Mouse (Mus musculus) stomach, embryonic 14.5 days (tissue): ENCODE results near the gene Ifrd2. TPM values are rescaled to one million over a fixed set of nuclear protein-coding genes. Genes with fewer than 3 reads are reported as not detected.
A peak's percentile ranks its signal among the peaks of the same experiment; 100 is the strongest.

ENCODE experiments used
- ATAC-seq: fragments of 200-750 bp; cut with Nextera tagmentation; 2 replicates; pipeline ENCODE4 v1.8.0; 2017; ENCODE audit warnings: low read depth, moderate TSS enrichment; ENCODE audit not compliant: insufficient number of reproducible peaks, insufficient read depth, low FRiP score
- H3K27ac ChIP-seq: fragments of 300-500 bp; sonication (generic); 2 replicates; pipeline ENCODE4 v1.5.1; 2014; ENCODE audit warnings: mild to moderate bottlenecking, low read length, moderate library complexity, mixed read lengths
- H3K27me3 ChIP-seq: fragments of 300-500 bp; sonication (generic); 2 replicates; pipeline ENCODE4 v1.6.1; 2014; ENCODE audit warnings: low read length, control low read depth, mixed read lengths; ENCODE audit not compliant: control insufficient read depth, insufficient read depth
- H3K36me3 ChIP-seq: fragments of 300-500 bp; sonication (generic); 2 replicates; pipeline ENCODE4 v1.6.1; 2014; ENCODE audit warnings: mild to moderate bottlenecking, control low read depth, low read length, moderate library complexity, mixed read lengths; ENCODE audit not compliant: control insufficient read depth, insufficient read depth
- H3K4me1 ChIP-seq: fragments of 300-500 bp; sonication (generic); 2 replicates; pipeline ENCODE4 v1.6.1; 2014; ENCODE audit warnings: low read length, control low read depth, mixed read lengths; ENCODE audit not compliant: control insufficient read depth, insufficient read depth
- H3K4me2 ChIP-seq: fragments of 300-500 bp; sonication (generic); replicated peaks from 2 replicates; pipeline ENCODE4 v1.6.1; 2014; ENCODE audit warnings: low read depth, low read length, control low read depth
- H3K4me3 ChIP-seq: fragments of 300-500 bp; sonication (generic); 2 replicates; pipeline ENCODE4 v1.5.1; 2014; ENCODE audit warnings: low read depth, low read length, control low read depth
- H3K9ac ChIP-seq: fragments of 300-500 bp; sonication (generic); replicated peaks from 2 replicates; pipeline ENCODE4 v1.6.1; 2014; ENCODE audit warnings: low read depth, mild to moderate bottlenecking, control low read depth, low read length, moderate library complexity, mixed read lengths
- H3K9me3 ChIP-seq: fragments of 300-500 bp; sonication (generic); 2 replicates; pipeline ENCODE4 v1.6.1; 2016; ENCODE audit warnings: low read depth, low read length, control low read depth; ENCODE audit not compliant: control insufficient read depth
- WGBS: fragments of 180-500 bp; shearing (Covaris S2); extraction: QIAGEN DNeasy Blood & Tissue Kit; methylation state at CpG from one replicate; pipeline ENCODE4 v1.1.7; 2014; 5-methylcytosine and 5-hydroxymethylcytosine counted together
- polyA plus RNA-seq: library from polyadenylated mRNA; unstranded; fragments of >200 nt; fragmentation: Nextera tagmentation; extraction: Ambion mirVana; gene quantifications from 2 replicates; pipeline ENCODE4 v1.2.1, GENCODE M21; 2014

The Ifrd2 gene
- polyA plus RNA-seq, 1 experiment from 2014 or later: 61.1 TPM

DNA sequence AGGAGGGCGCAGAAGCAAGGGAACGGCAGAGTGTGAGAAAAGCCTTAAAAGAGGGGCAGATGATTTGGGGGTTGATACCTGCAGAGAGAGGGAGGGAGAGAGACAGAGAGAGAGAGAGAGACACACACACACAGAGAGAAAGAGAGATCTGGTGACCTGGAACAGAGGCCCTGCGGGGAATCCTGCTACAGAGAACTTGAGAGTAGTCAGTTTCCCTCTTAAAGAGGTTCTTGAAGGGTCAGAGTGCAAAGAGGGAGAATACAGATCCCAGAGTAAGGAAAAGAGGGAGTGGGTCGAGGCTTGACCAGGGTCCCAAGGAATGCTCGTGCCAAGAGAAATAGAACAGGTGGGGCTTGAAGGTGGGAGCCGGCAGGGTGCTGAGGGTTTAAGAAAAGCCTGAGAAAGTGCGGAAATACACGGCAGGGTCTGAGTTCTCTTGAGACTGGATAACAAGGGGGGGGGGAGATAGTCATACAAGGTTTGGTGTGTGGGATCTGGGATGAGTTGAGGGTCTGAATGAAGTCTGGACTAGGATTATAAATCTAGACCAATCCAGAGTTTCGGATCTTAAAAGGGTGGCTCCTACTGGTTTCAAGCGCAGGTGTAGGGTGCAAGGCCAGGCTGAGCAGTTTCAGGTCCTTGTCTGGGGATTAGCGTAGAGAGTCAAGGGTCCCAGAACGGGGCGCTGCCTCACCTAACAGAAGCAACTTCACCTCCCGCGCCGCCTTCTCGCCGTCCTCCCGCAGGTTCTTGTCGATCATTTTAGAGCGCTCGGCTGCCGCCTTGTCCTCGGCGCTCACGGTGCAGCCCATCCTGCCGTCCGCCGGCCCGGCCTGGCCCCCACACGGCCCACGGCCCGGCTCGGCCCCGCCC lies 47.2 kb downstream of the Ifrd2 start:
- Histone ChIP-seq H3K36me3 (no peaks in the 10 kb centered on the region), H3K9me3 (no peaks in the 10 kb centered on the region), H3K9ac (peak overlapping the region; percentile 89), H3K4me2 (peak overlapping the region; percentile 95), H3K4me1 (peaks cover 38% of the 10 kb centered on the region), H3K27ac (peak overlapping the region; percentile 95), H3K27me3 (no peaks in the 10 kb centered on the region), H3K4me3 (peak overlapping the region; percentile 85)
- under 1% methylated on average over 35 of the region's 35 CpGs for WGBS
- ATAC-seq: 0 out of 2 replicates have a peak, but pooled peaks have one; percentile 0

DNA sequence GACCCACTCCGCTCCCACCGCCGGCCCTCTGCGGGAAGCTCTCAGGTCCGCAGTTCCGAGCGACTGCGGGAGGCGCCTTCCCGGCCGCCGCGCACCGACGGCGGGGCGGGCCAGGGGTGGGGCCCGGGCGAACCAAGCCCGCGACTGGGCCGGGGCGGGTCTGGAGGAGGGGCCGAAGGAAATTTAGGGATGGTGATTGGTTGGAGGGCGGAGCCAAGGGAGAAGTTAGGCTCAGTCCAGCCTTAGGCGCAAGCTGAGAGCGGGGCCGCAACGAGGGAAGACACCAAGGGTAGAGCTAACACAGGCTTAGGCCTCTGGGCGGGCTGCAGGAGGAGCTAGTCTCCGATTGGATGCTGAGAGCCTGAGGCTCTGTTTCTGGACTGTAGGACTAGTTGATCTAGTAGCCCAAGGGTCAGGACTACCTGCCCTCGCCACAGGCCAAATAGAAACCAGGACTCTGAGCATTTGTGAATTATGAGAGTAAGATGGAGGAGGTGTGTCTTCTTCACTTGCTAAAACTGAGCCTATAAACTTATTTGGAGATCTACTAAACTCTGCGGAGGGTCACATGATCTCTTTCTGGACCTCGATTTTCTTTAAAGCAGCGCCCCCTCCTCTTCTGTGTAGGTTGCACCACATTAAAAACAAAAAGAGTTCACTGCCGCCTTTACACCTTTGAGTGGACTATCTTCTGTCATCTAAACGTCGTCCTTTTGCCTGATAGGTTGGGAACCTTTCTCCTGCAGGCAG lies 48.0 kb downstream of the Ifrd2 start, which contains the start of gene Gnai2:
Gene Gnai2 (minus strand): TSS at position 89 of the 750 bp plus-strand sequence.
- Histone ChIP-seq H3K27me3 (no peaks in the 10 kb centered on the region), H3K36me3 (no peaks in the 10 kb centered on the region), H3K4me3 (peak within 1 kb of the TSS; percentile 85), H3K9ac (peak within 1 kb of the TSS; percentile 89), H3K4me1 (peaks cover 29% of the 10 kb centered on the region), H3K27ac (peak within 1 kb of the TSS; percentile 95), H3K4me2 (peak within 1 kb of the TSS; percentile 95), H3K9me3 (no peaks in the 10 kb centered on the region)
- WGBS: 2% methylated on average over 38 of the region's 38 CpGs
- peak; percentile 97 for ATAC-seq

DNA sequence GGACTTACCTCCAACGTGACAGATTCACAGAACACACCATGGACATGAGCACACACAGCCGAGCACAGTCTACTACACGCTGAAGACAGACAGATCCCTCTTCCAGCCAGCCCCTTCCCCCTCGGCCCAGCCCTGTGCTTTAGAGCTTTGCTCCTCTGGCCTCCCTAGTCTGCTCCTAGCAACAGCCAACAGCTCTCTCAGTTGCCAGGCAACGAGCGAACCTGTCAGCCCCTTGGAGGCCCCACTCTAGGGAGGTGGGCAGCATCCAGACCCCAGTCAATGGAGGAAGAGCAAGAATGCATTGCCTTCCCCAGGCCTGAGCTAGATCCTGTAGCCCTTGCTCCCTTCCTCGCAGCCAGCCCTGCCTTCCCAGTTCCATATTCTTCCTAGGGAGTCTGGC lies 49.6 kb downstream of the Ifrd2 start:
- Histone ChIP-seq H3K4me2 (0 out of 2 replicates have a peak overlapping the region, but pooled peaks have one; percentile 12), H3K27me3 (no peaks in the 10 kb centered on the region)

DNA sequence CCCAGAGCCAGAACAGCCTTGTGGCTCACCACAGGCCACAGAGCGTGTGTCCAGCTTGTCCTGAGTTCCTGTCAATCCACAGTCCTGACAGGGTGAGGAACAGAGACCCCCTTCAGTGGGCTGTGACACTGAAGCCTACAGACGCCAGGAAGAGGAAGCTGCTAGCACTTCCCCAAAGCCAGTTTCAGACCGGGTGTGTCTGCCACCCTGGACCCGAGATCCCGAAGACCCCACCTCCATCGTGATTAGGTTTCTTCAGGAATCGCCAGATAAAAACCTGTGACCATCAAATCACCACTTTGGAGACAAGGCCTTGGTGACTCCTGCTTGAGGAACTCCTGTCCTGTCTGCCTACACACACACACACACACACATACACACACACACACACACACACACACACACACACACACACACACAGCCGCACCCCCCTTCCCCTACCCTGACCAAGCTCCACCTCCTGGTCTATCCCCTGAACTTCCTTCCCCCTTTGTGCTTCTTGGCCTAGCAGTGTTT lies 52.9 kb downstream of the Ifrd2 start:
- 45% methylated on average over 8 of the region's 8 CpGs for WGBS
- H3K4me1 ChIP-seq: 0 out of 2 replicates have a peak, but pooled peaks cover 9% of the 10 kb centered on the region
- H3K27me3 ChIP-seq: no peaks in the 10 kb centered on the region
- H3K27ac ChIP-seq: no peak overlapping the region
- no peaks in the 10 kb centered on the region for H3K36me3 ChIP-seq
- no peak overlapping the region for H3K4me2 ChIP-seq
- ATAC-seq: no peak
- H3K4me3 ChIP-seq: no peak overlapping the region
- no peak overlapping the region for H3K9ac ChIP-seq
- no peaks in the 10 kb centered on the region for H3K9me3 ChIP-seq

More for the DNA sequence above, 49.6 kb downstream of the Ifrd2 start:
- peak overlapping the region; percentile 44; the same call in 1 of the 2 replicates for H3K27ac ChIP-seq
- no peaks in the 10 kb centered on the region for H3K9me3 ChIP-seq
- no peak overlapping the region for H3K9ac ChIP-seq
- H3K4me3 ChIP-seq: no peak overlapping the region
- H3K36me3 ChIP-seq: no peaks in the 10 kb centered on the region
- peaks cover 14% of the 10 kb centered on the region for H3K4me1 ChIP-seq
- ATAC-seq: no peak
- WGBS: 18% methylated on average over 7 of the region's 7 CpGs

DNA sequence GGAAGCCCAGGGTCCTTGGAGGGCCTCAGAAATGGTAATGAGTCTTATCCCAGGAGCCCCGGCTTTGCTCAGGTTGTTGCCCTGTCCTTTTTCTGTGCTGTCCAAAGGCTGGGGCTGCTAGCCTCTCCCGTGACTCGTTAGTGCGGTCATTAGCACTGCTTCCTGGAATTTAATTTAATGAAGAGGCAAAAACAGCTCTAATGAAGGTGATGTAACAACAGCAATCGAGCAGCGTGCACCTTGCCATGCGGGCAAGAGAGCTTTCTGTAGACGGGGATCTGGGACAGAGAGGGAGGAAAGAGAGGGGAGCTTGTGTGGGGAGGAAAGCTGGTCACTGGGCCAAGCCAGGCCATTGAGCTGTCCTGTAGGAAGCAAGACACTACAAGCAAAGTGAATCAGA lies 54.2 kb downstream of the Ifrd2 start:
- Histone ChIP-seq H3K27me3 (no peaks in the 10 kb centered on the region), H3K9me3 (no peaks in the 10 kb centered on the region), H3K9ac (no peak overlapping the region), H3K27ac (no peak overlapping the region), H3K4me3 (no peak overlapping the region), H3K4me2 (no peak overlapping the region), H3K4me1 (0 out of 2 replicates have a peak, but pooled peaks cover 8% of the 10 kb centered on the region), H3K36me3 (no peaks in the 10 kb centered on the region)
- ATAC-seq: no peak
- 70% methylated on average over 8 of the region's 8 CpGs for WGBS

Other genes starting within 250 kb of the Ifrd2 start
- 12.4 and 12.9 TPM in 2 replicates for gene Hemk1, start 249.3 kb upstream of the Ifrd2 start, polyA plus RNA-seq
- gene 6430571L13Rik, start 247.0 kb upstream of the Ifrd2 start, polyA plus RNA-seq: 0.13 and 0.19 TPM in 2 replicates
- gene Cacna2d2, start 188.0 kb upstream of the Ifrd2 start, polyA plus RNA-seq: 0.43 and 0.70 TPM in 2 replicates
- 45.9 and 46.6 TPM in 2 replicates for gene Tmem115, start 53.7 kb upstream of the Ifrd2 start, polyA plus RNA-seq
- gene Cyb561d2, start 45.4 kb upstream of the Ifrd2 start, polyA plus RNA-seq: 23.8 and 29.2 TPM in 2 replicates
- 44.7 and 46.0 TPM in 2 replicates for gene Nprl2, start 45.4 kb upstream of the Ifrd2 start, polyA plus RNA-seq
- gene Zmynd10, start 40.3 kb upstream of the Ifrd2 start, polyA plus RNA-seq: 0.52 and 0.74 TPM in 2 replicates
- 53.6 and 54.1 TPM in 2 replicates for gene Rassf1, start 36.1 kb upstream of the Ifrd2 start, polyA plus RNA-seq
- gene Tusc2, start 24.4 kb upstream of the Ifrd2 start, polyA plus RNA-seq: 36.2 and 40.3 TPM in 2 replicates
- gene Hyal2, start 19.7 kb upstream of the Ifrd2 start, polyA plus RNA-seq: 119 and 127 TPM in 2 replicates
- gene Hyal1, start 10.7 kb upstream of the Ifrd2 start, polyA plus RNA-seq: 10.3 and 12.1 TPM in 2 replicates
- gene Naa80, start 8.8 kb upstream of the Ifrd2 start, polyA plus RNA-seq: 17.3 and 19.9 TPM in 2 replicates
- gene Hyal3, start 6.8 kb upstream of the Ifrd2 start, polyA plus RNA-seq: 1.0 and 1.4 TPM in 2 replicates
- gene Sema3b, start 21.6 kb downstream of the Ifrd2 start, polyA plus RNA-seq: 6.1 and 7.9 TPM in 2 replicates
- 359 TPM in 2 replicates for gene Gnai2, start 47.7 kb downstream of the Ifrd2 start, polyA plus RNA-seq
- gene Slc38a3, start 81.9 kb downstream of the Ifrd2 start, polyA plus RNA-seq: 3.7 and 7.1 TPM in 2 replicates
- gene Gnat1, start 92.1 kb downstream of the Ifrd2 start, polyA plus RNA-seq: 1.8 and 2.4 TPM in 2 replicates
- gene Sema3f, start 122.8 kb downstream of the Ifrd2 start, polyA plus RNA-seq: 30.2 and 33.2 TPM in 2 replicates
- gene Rbm5, start 183.4 kb downstream of the Ifrd2 start, polyA plus RNA-seq: 204 and 205 TPM in 2 replicates